Mouse (Mus musculus) bone marrow macrophage, adult 2 months (primary cell): ENCODE data around the gene Rapgef4. TPM values are rescaled to one million over a fixed set of nuclear protein-coding genes. Genes with fewer than 3 reads are reported as not detected.

Source experiments
- H3K27ac ChIP-seq: 2 replicates; pipeline ENCODE4 v1.5.1; 2012; ENCODE audit warnings: low read depth, low read length; ENCODE audit not compliant: insufficient read depth
- H3K4me1 ChIP-seq: 2 replicates; pipeline ENCODE4 v1.6.1; 2012; ENCODE audit warnings: low read length; ENCODE audit not compliant: control insufficient read depth, insufficient read depth
- H3K4me3 ChIP-seq: 2 replicates; pipeline ENCODE4 v1.5.1; 2012; ENCODE audit warnings: mild to moderate bottlenecking, low read length, moderate library complexity; ENCODE audit not compliant: insufficient read depth
- CTCF ChIP-seq: IDR thresholded peaks from 2 replicates; pipeline ENCODE4 v1.5.1; 2012; ENCODE audit warnings: low read depth, mild to moderate bottlenecking, low read length, moderate library complexity
- POLR2A ChIP-seq: IDR thresholded peaks from 2 replicates; pipeline ENCODE4 v1.6.1; 2012; ENCODE audit warnings: mild to moderate bottlenecking, low read depth, low read length, borderline replicate concordance
- polyA plus RNA-seq: library from polyadenylated mRNA; stranded (reverse); fragments of >200 nt; gene quantifications from 2 replicates; pipeline ENCODE4 v1.2.4, GENCODE M21; 2012; ENCODE audit not compliant: missing spikeins, insufficient read depth, insufficient read length

Gene Rapgef4
- polyA plus RNA-seq, 1 experiment, result not detected

- TF ChIP-seq CTCF, result no peak
- TF ChIP-seq POLR2A, result no peak
- H3K4me1 ChIP-seq, result peaks cover 32% of the 10 kb centered on the region
- H3K27ac ChIP-seq, result peak overlapping the region; percentile 58
- 0 out of 2 replicates have a peak overlapping the region, but pooled peaks have one; percentile 1 for H3K4me3 ChIP-seq
Observed at GRCm38 (mm10) chr2:72201506-72201905, 220.5 kb downstream of the Rapgef4 start.

GRCm38 (mm10) chr2:72202252-72202651 is 221.2 kb downstream of the Rapgef4 start:
- no peak for TF ChIP-seq CTCF
- no peak for TF ChIP-seq POLR2A
- no peak overlapping the region for H3K4me3 ChIP-seq
- H3K27ac ChIP-seq, result peak overlapping the region; percentile 20; the same call in 1 of the 2 replicates
- H3K4me1 ChIP-seq, result peaks cover 31% of the 10 kb centered on the region

GRCm38 (mm10) chr2:72203609-72204008 is 222.6 kb downstream of the Rapgef4 start:
- Histone ChIP-seq H3K4me3 (no peak overlapping the region), H3K27ac (no peak overlapping the region), H3K4me1 (peaks cover 31% of the 10 kb centered on the region)
- no peak for TF ChIP-seq POLR2A
- TF ChIP-seq CTCF, result peak; percentile 68

GRCm38 (mm10) chr2:72205869-72206268 is 224.8 kb downstream of the Rapgef4 start:
- peaks cover 22% of the 10 kb centered on the region for H3K4me1 ChIP-seq

GRCm38 (mm10) chr2:72206530-72207248 is 225.6 kb downstream of the Rapgef4 start:
- H3K4me1 ChIP-seq, result peaks cover 14% of the 10 kb centered on the region
- no peak overlapping the region for H3K4me3 ChIP-seq
- TF ChIP-seq POLR2A (no peak), CTCF (no peak)
- H3K27ac ChIP-seq, result no peak overlapping the region

More at GRCm38 (mm10) chr2:72205869-72206268, 224.8 kb downstream of the Rapgef4 start:
- Histone ChIP-seq H3K4me3 (no peak overlapping the region), H3K27ac (no peak overlapping the region)
- TF ChIP-seq POLR2A (no peak), CTCF (no peak)

- Histone ChIP-seq H3K27ac (no peak overlapping the region), H3K4me3 (no peak overlapping the region), H3K4me1 (peaks cover 13% of the 10 kb centered on the region)
- TF ChIP-seq CTCF, result no peak
- TF ChIP-seq POLR2A, result no peak
Observed at GRCm38 (mm10) chr2:72217336-72217735, 236.3 kb downstream of the Rapgef4 start.

GRCm38 (mm10) chr2:72219921-72220320 is 238.9 kb downstream of the Rapgef4 start:
- Histone ChIP-seq H3K27ac (no peak overlapping the region), H3K4me1 (peaks cover 21% of the 10 kb centered on the region), H3K4me3 (no peak overlapping the region)
- no peak for TF ChIP-seq CTCF

- peak overlapping the region; percentile 50 for H3K27ac ChIP-seq
- H3K4me3 ChIP-seq, result peak overlapping the region; percentile 5; the same call in 1 of the 2 replicates
- TF ChIP-seq POLR2A (no peak), CTCF (no peak)
Observed at GRCm38 (mm10) chr2:72221283-72221682, 240.2 kb downstream of the Rapgef4 start.

GRCm38 (mm10) chr2:72221706-72222105 is 240.7 kb downstream of the Rapgef4 start:
- Histone ChIP-seq H3K4me1 (peaks cover 21% of the 10 kb centered on the region), H3K4me3 (0 out of 2 replicates have a peak overlapping the region, but pooled peaks have one; percentile 3), H3K27ac (peak overlapping the region; percentile 50)
- TF ChIP-seq CTCF (no peak), POLR2A (no peak)

More at GRCm38 (mm10) chr2:72221283-72221682, 240.2 kb downstream of the Rapgef4 start:
- peaks cover 21% of the 10 kb centered on the region for H3K4me1 ChIP-seq

GRCm38 (mm10) chr2:72222276-72222675 is 241.2 kb downstream of the Rapgef4 start:
- Histone ChIP-seq H3K4me1 (peaks cover 21% of the 10 kb centered on the region), H3K27ac (no peak overlapping the region), H3K4me3 (no peak overlapping the region)
- no peak for TF ChIP-seq POLR2A
- TF ChIP-seq CTCF, result no peak
